ENCODE assay signal across 9 mouse cellular contexts in the genomic region with DNA sequence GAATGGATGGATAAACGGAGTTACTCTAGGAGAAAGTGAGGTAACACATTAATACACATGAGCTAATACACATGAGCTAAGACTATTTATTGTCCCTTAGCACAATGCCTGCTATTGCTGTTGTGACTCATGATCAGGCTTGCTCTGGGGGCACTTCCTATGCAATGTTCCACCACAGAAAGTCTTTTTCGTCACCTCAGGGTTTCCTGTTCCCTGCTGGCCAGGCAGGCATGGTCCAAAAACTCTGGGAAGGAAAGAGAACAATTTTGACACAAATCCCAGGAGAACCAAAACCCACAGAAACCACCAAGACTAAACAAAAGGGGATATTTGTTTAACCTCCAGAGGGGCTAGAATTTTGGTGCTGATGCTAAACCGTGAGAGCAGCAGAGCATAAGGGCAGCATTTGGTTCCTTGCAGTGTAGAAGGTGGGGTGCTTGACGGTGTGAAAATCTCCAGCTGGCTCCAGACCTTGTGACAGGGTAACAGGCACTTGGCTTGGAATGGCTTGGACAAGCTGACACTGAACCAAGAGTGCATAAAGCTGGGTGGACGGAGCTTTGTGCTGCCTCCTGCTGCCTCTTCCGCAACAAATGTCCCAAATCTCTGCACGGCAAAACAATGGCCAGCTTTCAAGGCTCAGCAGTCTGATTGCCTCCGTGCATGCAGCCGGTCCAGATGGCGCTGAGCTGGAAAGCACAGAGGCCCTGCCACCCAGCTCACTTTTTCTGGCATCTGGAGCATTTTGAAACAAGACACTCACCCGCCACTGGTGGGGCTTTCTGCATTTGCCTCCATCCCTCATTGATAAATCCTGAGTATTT. TPM values are rescaled to one million over a fixed set of nuclear protein-coding genes. Genes with fewer than 3 reads are reported as not detected.
A peak's percentile ranks its signal among the peaks of the same experiment; 100 is the strongest.
DNase-seq lines count a peak whose midpoint lies in the region; ATAC-seq and TF ChIP-seq lines count a peak whose summit lies in the region.
"Had no signal": no experiment of that assay in that cellular context is flagged by ENCODE, and none has a peak within 500 bp of the region (broad histone marks: within the 10 kb centered on the region; RNA-seq: fewer than 3 reads in every experiment).

No protein-coding gene starts in this region.

- H3K9ac ChIP-seq in heart, postnatal 0 days (replicated peaks; ENCODE audit: low read depth, low read length), result no peak overlapping the region

- H3K27me3 ChIP-seq in embryonic facial prominence, embryonic 10.5 days (replicated peaks; ENCODE audit: low read depth, poor library complexity, severe bottlenecking), result peaks cover 9% of the 10 kb centered on the region; the same call in 1 of the 2 replicates
- no peaks in the 10 kb centered on the region for H3K27me3 ChIP-seq in heart, postnatal 0 days (ENCODE audit: control insufficient read depth, insufficient read depth, low read length)
- H3K27me3 ChIP-seq in limb, embryonic 10.5 days (ENCODE audit: low read depth, poor library complexity, severe bottlenecking), result 0 out of 2 replicates have a peak, but pooled peaks cover under 1% of the 10 kb centered on the region

- DNase-seq in kidney, adult 18-20 months, result peak; percentile 36
- no peak for DNase-seq in kidney, adult 9 months
- peak; percentile 78 for DNase-seq in NIH3T3 (ENCODE audit: low read depth)
- peak; percentile 68 for DNase-seq in embryonic facial prominence, embryonic 10.5 days (ENCODE audit: low spot score)
- DNase-seq in heart, postnatal 0 days (ENCODE audit: low spot score), result peak; percentile 74
- DNase-seq in limb, embryonic 10.5 days (ENCODE audit: low spot score), result peak; percentile 55
- peak; percentile 88 for DNase-seq in retina, postnatal 1 day
- DNase-seq in thymus, postnatal 10 days (ENCODE audit: low spot score in 2 of 2), result no peak

- no peaks in the 10 kb centered on the region for H3K9me3 ChIP-seq in embryonic facial prominence, embryonic 10.5 days
- no peaks in the 10 kb centered on the region for H3K9me3 ChIP-seq in heart, postnatal 0 days (replicated peaks; ENCODE audit: control insufficient read depth, low read length)
- no peaks in the 10 kb centered on the region for H3K9me3 ChIP-seq in limb, embryonic 10.5 days (replicated peaks)
- H3K9me3 ChIP-seq: G1E had no signal

- peak overlapping the region; percentile 29; the same call in 1 of the 2 replicates for H3K4me3 ChIP-seq in embryonic facial prominence, embryonic 10.5 days
- H3K4me3 ChIP-seq in heart, postnatal 0 days (ENCODE audit: low read depth, low read length), result no peak overlapping the region
- peak overlapping the region; percentile 7; the same call in 1 of the 2 replicates for H3K4me3 ChIP-seq in limb, embryonic 10.5 days

- peak; percentile 34 for TF ChIP-seq CTCF in heart, postnatal 0 days (IDR thresholded peaks at IDR 0.05; ENCODE audit: low read depth)

- peak; percentile 47 for ATAC-seq in heart, postnatal 0 days (ENCODE audit: insufficient read depth, low read depth)

- peaks cover 27% of the 10 kb centered on the region for H3K4me1 ChIP-seq in embryonic facial prominence, embryonic 10.5 days
- peaks cover 8% of the 10 kb centered on the region for H3K4me1 ChIP-seq in heart, postnatal 0 days (ENCODE audit: control insufficient read depth, insufficient read depth)
- H3K4me1 ChIP-seq in limb, embryonic 10.5 days, result peaks cover 22% of the 10 kb centered on the region

- H3K36me3 ChIP-seq in embryonic facial prominence, embryonic 10.5 days (replicated peaks), result peaks cover 6% of the 10 kb centered on the region
- H3K36me3 ChIP-seq in heart, postnatal 0 days (replicated peaks; ENCODE audit: control insufficient read depth, insufficient read depth, low read length), result no peaks in the 10 kb centered on the region
- peaks cover 7% of the 10 kb centered on the region for H3K36me3 ChIP-seq in limb, embryonic 10.5 days

- H3K27ac ChIP-seq in embryonic facial prominence, embryonic 10.5 days (replicated peaks), result peak overlapping the region; percentile 84
- peak overlapping the region; percentile 80 for H3K27ac ChIP-seq in heart, postnatal 0 days (ENCODE audit: low read depth)
- peak overlapping the region; percentile 83 for H3K27ac ChIP-seq in limb, embryonic 10.5 days

- no peak for TF ChIP-seq EP300 in heart, postnatal 0 days (IDR thresholded peaks at IDR 0.05; ENCODE audit: low read depth)

- no peak overlapping the region for H3K4me2 ChIP-seq in heart, postnatal 0 days (ENCODE audit: low read depth, low read length)

- 17% methylated on average over 11 of the region's 11 CpGs for WGBS in embryonic facial prominence, embryonic 10.5 days
- 14% methylated on average over 11 of the region's 11 CpGs for WGBS in heart, postnatal 0 days
- WGBS in limb, embryonic 10.5 days, result 24% methylated on average over 11 of the region's 11 CpGs

RNA-seq across cellular contexts. Expression of gene Fkbpl, which starts 3.6 kb away (rescaled TPM):
- polyA plus RNA-seq in embryonic facial prominence, embryonic 10.5 days (2016; fragmentation: Nextera tagmentation; extraction: Ambion mirVana), result 16.6 and 17.3 TPM in 2 replicates
- 2.6 and 7.1 TPM in 2 replicates for total RNA-seq in heart, postnatal 0 days (2014; rRNA removed; ENCODE audit: low replicate concordance)
- 12.3 and 13.4 TPM in 2 replicates for polyA plus RNA-seq in heart, postnatal 0 days (2015; fragmentation: Nextera tagmentation; extraction: Ambion mirVana)
- 17.9 and 18.9 TPM in 2 replicates for polyA plus RNA-seq in limb, embryonic 10.5 days (2016; fragmentation: Nextera tagmentation; extraction: Ambion mirVana)

RNA-seq across cellular contexts. Expression of gene Atf6b, which starts 6.0 kb away (rescaled TPM):
- 103 and 104 TPM in 2 replicates for polyA plus RNA-seq in embryonic facial prominence, embryonic 10.5 days (2016; fragmentation: Nextera tagmentation; extraction: Ambion mirVana)
- total RNA-seq in heart, postnatal 0 days (2014; rRNA removed; ENCODE audit: low replicate concordance), result 15.8 and 16.6 TPM in 2 replicates
- 22.5 and 24.3 TPM in 2 replicates for polyA plus RNA-seq in heart, postnatal 0 days (2015; fragmentation: Nextera tagmentation; extraction: Ambion mirVana)
- 101 TPM in 2 replicates for polyA plus RNA-seq in limb, embryonic 10.5 days (2016; fragmentation: Nextera tagmentation; extraction: Ambion mirVana)

RNA-seq across cellular contexts. Expression of gene Prrt1, which starts 11.7 kb away (rescaled TPM):
- polyA plus RNA-seq in embryonic facial prominence, embryonic 10.5 days (2016; fragmentation: Nextera tagmentation; extraction: Ambion mirVana), result 0.12 and 0.18 TPM in 2 replicates
- 0.35 TPM in 1 of 2 replicates, not detected in the other for total RNA-seq in heart, postnatal 0 days (2014; rRNA removed; ENCODE audit: low replicate concordance)
- polyA plus RNA-seq in heart, postnatal 0 days (2015; fragmentation: Nextera tagmentation; extraction: Ambion mirVana), result 0.16 and 0.19 TPM in 2 replicates
- 0.08 TPM in 1 of 2 replicates, not detected in the other for polyA plus RNA-seq in limb, embryonic 10.5 days (2016; fragmentation: Nextera tagmentation; extraction: Ambion mirVana)
- total RNA-seq: G1E had no signal
- polyA plus RNA-seq: G1E had no signal

RNA-seq across cellular contexts. Expression of gene Ppt2, which starts 12.7 kb away (rescaled TPM):
- polyA plus RNA-seq in embryonic facial prominence, embryonic 10.5 days (2016; fragmentation: Nextera tagmentation; extraction: Ambion mirVana), result 18.6 and 19.5 TPM in 2 replicates
- total RNA-seq in heart, postnatal 0 days (2014; rRNA removed; ENCODE audit: low replicate concordance), result 35.7 and 37.4 TPM in 2 replicates
- polyA plus RNA-seq in heart, postnatal 0 days (2015; fragmentation: Nextera tagmentation; extraction: Ambion mirVana), result 24.0 and 25.7 TPM in 2 replicates
- 21.0 and 21.6 TPM in 2 replicates for polyA plus RNA-seq in limb, embryonic 10.5 days (2016; fragmentation: Nextera tagmentation; extraction: Ambion mirVana)

RNA-seq across cellular contexts. Expression of gene Egfl8, which starts 25.2 kb away (rescaled TPM):
- 4.0 and 4.2 TPM in 2 replicates for polyA plus RNA-seq in embryonic facial prominence, embryonic 10.5 days (2016; fragmentation: Nextera tagmentation; extraction: Ambion mirVana)
- 0.15 and 0.93 TPM in 2 replicates for total RNA-seq in heart, postnatal 0 days (2014; rRNA removed; ENCODE audit: low replicate concordance)
- 0.97 and 1.3 TPM in 2 replicates for polyA plus RNA-seq in heart, postnatal 0 days (2015; fragmentation: Nextera tagmentation; extraction: Ambion mirVana)
- 1.9 and 2.2 TPM in 2 replicates for polyA plus RNA-seq in limb, embryonic 10.5 days (2016; fragmentation: Nextera tagmentation; extraction: Ambion mirVana)

Comparison
In these comparisons a context has a peak if more than half of its experiments do, and no peak if none do; other contexts are left out.
1. DNase-seq: peak in kidney, adult 18-20 months (single experiment), NIH3T3 (single experiment), embryonic facial prominence, embryonic 10.5 days (single experiment), heart, postnatal 0 days (single experiment), limb, embryonic 10.5 days (single experiment) and retina, postnatal 1 day (single experiment); none in kidney, adult 9 months (single experiment) and thymus, postnatal 10 days (0 of 2).
2. Peak in every context shown above with its lines, with median percentiles within 50 percentile points of each other: H3K27ac ChIP-seq.